Mouse (Mus musculus) layer of hippocampus, postnatal 14 days (tissue): ENCODE data around the gene Tbxa2r. TPM values are rescaled to one million over a fixed set of nuclear protein-coding genes. Genes with fewer than 3 reads are reported as not detected.

Source experiments
- DNase-seq, 2 experiments: peaks; one replicate each; pipeline ENCODE4 v3.0.0; 2021 to 2022; ENCODE audit warnings: low spot score in 2 of 2, mixed read lengths in 1 of 2
- long read RNA-seq, 2 experiments: library from polyadenylated mRNA; stranded (forward); transcript quantifications; one replicate each; pipeline ENCODE4 v2.0.0; 2021
- total RNA-seq, 2 experiments: library from RNA; stranded (reverse); gene quantifications; 2 replicates each; pipeline ENCODE4 v1.2.3; 2021

Gene Tbxa2r
- total RNA-seq = 1 to 10 TPM; 1.8 to 2.2 TPM
- long read RNA-seq, experiment 1, partial matches to known transcripts = 1 of 2 reads
- long read RNA-seq, experiment 1, other reads (novel, unspliced or antisense) = 0 of 2 reads
- long read RNA-seq, experiment 2, partial matches to known transcripts = 2 of 2 reads
- long read RNA-seq, experiment 2, other reads (novel, unspliced or antisense) = 0 of 2 reads

DNA sequence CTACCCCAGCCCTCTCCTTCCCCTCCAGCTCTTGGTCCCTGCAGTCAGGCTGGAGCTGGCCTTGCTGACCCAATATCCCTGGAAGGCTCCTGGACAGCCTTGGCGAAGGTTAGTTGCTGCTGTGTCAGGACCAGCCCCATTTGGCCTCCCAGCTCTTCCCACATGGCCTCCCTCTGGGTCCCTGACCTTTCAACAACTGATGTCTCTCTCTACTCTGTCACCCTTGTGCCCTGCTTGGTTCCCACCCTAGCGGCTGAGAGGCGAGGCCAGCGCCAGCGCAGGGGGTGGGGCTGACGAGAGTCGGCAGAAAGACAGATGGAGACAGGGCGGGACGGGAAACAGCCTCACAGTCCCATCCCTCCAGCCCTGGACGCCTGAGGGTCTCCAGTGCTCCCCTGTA is at the start of gene Tbxa2r:
Tbxa2r (plus strand) TSS at position 346 of the 400 bp plus-strand sequence.
- no peak for DNase-seq

DNA sequence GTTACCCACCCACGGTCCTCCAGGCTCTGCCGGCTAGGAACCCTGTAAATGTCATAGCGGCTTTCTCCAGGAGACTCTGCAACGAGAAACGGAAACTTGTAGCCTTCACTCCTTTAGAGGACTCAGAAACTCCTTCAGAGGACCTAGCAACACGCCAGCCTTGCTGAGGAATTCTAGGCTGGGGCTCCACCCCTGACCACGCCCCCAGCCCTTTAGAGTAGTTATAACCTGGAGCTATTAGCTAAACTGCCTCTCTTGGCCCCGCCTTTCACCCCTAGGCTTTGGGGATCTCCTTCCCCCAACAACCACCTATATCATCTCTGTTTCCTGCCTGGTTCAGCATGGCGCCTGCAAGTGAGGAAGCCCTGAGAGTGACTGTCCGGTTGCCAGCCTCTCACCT is 49.0 kb upstream of the Tbxa2r start:
- no peak for DNase-seq

DNA sequence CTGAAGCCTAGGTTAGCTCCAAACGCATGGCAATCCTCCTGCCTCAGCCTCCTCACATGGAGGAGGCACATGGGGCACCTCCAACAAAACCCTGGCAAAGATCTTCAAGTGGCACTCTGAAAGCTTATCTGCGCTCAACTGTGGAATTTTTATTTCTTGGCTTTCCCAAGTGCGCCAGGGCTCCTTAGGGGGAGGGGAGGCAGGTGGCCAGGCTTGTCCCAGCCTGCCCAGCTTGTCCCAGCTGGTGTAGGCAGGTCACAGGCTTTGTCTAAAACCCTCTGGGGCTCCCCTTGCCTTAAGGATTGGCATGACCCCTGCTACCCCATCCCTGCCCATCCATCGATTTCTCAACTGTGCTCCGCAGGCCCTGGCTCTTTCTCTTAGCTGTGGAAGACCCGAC is 44.3 kb upstream of the Tbxa2r start:
- no peak for DNase-seq

DNA sequence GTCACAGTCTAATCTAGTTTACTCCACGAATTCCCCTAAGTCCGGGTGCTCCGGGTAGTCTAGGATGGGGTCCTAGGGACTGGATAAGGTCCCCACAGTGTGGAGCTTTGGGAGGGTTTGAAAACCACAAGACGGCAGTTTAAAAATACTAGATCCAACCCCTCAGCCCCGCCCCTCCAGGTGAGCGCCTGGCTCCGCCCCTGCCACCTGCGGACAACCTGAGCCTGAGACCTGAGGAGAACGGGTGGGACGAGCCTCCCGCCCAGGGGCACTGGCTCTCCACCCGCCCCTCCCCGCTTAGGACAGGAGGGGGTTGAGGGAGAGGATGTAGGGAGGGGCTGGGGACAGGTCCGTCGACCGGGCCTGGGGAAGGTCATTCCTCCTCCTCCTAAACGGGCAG is 43.8 kb upstream of the Tbxa2r start:
- no peak for DNase-seq

DNA sequence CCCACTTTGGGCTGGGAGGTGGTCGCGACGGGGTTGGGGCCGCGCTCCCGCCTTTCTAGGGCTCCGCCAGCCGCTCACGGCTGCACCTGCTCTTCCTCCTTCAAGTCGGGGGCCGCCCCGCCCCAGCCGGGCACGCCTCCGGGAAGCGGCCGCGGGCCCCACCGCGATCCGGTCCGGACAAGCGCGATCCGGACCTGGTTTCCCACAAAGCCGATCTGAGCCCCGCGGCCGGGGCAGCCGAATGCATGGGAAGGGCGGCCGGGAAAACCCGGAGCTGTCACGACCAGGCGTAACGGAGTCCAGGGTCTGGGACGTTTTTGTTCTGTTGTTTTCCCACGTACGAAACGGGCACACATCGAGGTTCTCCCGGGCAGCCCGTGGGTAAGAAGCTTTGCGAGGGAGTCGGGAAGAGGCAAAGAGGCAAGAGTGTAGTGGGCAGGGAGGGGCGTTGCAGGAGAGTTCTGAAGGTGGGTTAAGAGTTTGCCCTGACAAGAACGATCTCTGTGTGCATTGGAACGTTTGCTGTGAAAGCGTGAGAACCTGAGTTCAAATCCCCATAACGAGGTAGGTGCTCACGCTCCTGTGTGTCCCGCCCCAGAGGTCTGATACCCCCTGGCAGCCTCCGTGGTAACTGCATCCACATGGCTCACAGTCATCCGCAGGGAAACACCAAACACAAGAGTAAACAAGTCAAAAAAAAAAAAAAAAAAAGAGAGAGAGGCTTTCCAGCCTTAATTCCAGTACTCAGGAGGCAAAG is 42.7 kb upstream of the Tbxa2r start:
- peak; percentile 81 to 84 for DNase-seq

DNA sequence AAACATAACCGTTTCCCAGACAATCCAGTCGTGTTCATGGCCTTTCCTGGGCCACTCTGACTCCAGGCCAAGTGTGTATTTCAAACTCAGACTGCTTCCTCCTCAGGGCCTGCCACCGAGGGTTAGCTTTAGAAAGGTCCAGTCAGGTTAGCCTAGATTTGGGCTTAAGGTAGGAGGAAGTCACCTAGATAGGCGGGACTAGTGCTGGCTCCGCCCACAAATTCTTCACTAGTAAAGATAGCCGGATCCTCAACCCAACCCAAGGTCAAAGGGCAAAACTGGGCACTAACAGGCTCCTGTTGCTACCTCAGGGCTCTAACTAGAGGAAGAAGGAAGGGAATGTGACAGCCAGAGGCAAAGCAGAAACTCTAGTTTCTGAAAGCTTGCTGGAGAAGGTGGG is 41.9 kb upstream of the Tbxa2r start:
- DNase-seq = no peak

DNA sequence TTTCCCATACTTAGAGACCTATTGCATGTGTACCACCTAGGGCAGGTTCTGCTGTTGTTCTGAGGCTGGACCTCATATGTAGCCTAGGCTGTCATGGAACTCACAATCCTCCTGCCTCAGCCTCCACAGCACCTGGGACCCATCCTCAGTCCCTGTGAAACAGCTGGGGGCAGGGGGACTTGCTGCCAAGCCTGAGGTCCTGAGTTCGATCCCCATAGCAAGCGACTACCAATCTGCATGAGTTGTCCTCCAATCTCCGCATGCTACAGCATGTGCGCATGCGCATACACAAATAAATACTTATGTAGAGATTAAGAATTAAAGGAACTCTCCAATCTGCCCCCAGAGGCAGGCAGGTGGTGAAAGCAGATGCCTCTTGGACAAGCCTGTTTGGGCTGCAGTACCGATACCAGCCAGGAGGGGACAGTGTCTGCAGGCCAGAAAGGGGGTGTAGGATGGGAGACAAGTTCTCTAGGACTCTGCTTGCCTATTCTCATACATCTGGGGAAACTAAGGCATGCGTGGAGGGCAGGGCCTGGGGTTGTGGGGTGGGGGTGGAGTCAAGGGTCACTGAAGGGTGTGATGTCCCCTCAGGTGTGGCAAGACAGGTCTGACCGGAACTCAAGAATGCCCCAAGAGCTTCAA is 40.9 kb upstream of the Tbxa2r start:
- DNase-seq = no peak

DNA sequence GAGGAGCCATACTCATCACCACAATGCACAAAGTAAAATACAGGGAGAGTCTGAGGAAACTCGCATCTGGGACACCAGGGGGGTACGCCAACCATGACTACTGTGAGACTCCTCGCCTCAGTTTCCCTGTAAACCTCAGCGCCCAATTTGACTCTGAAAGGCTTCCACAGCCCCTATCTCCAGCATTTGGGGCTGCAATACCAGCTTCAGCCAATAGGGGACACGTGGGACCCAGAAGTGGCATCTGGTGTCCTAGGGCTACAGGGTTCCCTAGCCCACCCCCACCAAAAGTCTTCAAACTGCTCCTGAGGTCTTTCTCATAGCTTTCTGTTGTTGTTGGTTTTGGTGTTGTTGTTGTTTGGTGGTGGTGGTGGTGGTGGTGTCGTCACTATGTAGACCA is 39.9 kb upstream of the Tbxa2r start:
- no peak for DNase-seq

DNA sequence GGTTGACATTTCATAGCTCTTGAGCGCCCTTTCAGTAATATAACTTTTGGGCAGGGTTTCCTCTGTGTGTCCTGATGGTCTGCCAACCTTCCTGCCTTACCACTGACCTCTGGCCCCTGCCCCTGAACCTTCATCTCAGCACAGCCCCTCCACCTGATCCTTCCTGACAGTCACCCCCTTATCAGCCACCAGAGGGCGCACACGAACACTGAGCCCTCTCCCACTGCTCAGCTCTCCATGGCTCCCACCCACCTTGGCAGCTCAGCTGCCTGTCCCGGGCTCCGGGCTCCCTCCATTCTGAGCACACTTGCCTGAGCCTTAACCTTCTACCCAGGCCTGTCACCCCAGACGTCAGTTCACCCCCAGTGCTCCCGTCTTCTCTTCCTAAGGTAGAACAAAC is 39.3 kb upstream of the Tbxa2r start:
- DNase-seq = peak in 1 of 2 experiments; percentile 70

DNA sequence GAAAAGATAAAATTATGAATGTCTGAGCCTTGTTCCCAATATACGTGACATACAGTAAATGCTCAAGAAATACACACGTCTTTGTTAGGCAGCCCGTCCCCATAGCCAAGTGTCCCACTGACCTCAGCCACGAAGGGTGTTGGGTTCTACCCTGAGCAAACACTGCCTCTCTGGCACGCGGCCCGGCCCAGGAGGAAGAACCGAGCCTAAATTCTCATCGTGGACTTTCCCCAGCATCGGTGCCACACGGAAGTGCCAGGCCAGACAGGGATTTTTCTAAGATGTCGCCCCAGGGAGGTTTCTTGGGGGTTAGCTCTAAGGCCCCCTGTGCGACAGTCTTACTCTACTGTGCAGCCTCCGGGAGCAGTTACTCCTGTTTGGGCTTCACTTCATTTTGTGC is 38.7 kb upstream of the Tbxa2r start:
- DNase-seq = no peak

DNA sequence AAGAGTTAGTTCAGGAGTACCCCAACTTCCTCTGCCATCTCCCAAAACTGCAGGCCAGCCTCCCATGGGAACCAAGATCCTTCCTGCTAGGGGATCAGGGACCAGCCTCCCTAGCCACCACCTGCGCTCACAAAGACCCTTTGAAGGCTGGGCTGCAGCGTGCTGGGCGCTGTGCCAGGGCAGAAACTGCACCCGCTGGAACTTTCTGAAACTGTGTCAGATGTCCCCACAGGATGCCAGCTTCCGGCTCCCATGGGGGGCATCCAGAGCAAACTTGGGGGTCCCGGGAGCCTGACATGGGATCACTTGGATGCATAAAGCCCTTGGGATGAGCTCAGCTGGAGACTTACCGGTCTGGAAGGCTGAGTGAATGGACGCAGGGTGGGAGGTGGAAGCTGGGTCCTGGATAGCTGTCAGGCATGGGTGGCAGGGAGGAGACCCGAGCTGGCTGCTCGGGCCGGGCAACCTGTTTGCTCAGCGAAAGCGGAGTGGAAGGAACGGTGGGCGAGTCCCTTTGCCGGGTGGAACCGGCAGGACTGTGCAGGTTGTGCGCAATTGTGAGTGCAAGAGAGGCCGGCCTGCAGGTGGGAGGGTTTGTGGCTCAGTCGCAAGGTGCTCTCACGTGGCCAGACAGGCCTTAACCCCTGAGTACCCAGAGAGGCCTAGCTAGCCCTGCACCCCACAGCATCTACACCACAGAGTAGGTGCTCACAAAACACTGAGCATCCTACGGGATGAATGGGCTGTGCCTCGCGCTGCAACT is 37.7 kb upstream of the Tbxa2r start:
- DNase-seq = no peak

DNA sequence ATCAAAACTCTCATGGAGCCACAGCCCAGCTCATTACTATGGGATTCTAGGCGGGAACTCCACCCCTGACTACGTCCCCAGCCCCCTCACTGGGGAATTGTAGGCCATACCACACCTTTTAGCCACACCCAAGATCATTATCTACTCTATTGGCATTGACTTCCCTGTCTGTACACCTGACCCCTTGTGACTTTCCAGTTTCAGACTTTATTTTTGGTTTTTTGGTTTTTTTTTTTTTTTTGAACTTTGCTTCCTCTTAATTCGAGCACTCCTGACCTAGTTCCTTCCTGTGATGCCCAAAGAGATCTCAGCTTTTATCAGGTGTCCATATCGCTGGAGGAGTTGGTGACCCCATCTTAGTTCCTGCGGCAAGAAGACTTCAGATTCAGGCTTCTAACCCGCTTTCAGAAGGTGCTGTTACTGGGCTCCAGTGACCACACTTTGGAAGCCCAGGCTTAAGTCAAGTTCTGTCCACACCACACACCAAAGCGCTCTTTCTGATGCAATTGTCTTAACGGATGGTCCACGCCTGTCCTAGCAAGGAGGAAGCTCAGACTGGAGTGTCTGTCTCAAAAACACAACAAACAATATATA is 36.9 kb upstream of the Tbxa2r start, which contains the start of gene Tjp3:
Tjp3 (minus strand) TSS at position 71 of the 594 bp plus-strand sequence.
- DNase-seq = no peak

DNA sequence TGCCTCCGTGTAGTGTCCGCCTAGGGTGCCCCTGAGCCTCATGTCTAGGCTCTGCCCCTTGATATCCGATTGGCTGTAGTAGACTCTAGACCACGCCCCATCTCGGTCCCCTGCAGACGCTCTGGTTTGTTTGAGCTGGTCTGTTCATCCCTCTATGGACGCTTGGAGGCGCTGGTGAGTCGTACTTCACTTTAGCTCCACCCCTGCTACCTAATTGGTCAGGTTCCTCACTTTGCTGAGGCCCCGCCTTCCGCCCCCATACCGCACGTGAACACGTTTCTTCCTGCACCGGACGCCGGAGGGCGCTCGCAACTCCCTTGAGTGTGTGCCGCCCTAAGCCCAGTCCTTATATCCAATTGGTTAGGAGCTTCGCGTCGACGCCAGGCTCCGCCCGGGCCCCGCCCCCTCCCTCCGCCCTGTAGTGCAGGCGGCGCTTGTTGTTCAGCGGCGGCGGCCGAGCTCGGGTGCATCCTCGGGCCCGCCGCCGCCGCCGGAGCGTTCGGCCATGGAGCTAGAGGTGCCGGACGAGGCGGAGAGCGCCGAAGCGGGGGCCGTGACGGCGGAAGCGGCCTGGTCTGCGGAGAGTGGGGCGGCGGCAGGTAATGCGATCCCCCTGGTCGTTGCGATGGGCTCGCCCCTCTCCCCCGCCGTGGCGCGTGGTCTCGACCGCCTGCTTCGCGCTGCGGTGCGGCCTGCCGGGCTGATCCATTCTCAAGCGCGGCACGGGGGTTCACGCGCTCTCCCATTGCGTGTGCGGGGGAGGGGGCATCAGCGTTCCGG is 35.8 kb upstream of the Tbxa2r start, which contains the start of gene Pip5k1c:
Pip5k1c (plus strand) TSS at position 410 of the 780 bp plus-strand sequence.
- peak; percentile 99 to 100 for DNase-seq

DNA sequence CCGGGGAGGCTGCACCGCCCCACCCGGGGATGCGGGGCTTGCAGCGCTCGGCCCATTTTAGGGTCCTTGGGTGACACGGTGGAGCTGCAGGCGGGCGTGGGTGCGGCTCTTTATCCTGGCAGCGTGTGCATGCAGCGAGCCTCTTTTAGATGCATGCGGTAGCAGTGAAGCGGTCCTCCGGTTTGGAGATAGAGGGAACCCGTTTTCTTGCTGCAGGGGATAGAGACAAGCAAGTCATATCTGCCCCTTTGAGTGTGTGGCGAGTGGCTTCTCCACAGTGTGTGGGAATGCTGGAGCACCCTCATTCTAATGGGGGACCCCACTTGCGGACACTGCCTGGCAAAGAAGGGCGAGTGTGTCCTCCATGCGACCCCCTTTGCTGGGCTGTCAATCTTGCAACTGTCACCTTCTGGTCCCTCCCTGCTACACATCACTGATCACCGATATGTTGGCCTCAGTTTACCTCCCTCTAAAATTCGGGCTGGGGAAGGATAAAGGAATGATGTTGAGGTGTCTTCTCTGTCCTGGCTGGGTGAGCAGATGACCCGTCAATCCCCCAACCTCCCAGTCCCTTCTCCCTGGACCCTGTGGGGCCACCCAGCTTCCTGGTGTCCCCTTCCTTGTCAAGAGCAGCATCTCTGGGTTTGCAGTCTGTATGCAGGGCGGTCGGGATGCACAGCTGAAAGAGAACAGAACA is 35.0 kb upstream of the Tbxa2r start:
- DNase-seq = no peak

DNA sequence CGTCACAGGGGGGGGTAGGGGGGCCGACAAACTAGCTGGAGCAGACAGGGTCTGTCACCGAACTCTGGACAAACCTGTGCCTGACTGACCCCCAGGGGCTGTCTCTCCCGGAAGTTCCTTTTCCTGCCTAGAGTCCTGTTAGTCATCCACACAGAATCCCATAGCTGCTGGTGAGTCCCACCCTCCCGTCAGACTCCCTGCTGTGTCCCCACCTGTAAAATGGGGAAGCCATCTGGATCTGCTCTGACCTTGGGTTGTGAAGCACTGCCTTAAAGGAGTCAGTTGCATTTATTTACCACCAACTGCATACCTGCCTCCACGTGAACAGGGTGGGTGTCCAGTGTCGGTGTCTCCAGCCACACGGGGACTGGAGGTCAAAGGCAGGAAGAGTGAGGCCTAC is 34.1 kb upstream of the Tbxa2r start:
- no peak for DNase-seq

DNA sequence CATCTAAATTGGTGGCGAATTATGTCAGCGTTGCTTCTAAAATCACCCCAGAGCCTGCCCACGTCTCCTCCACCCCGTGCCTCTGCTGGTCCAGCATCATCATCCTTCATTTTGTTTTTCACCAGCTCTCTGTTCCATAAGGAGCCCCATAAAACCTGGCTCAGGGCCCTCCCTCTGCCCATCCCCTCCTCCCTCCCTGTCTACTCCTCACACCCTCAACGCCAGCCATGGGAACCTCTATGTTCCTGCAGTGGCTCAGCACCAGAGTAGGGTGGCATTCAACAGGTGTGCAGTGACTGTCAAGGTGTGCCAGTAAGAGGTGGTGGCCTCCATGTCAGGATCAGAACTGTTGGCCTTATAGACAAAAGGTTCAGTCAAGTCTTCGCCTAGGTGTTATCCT is 33.3 kb upstream of the Tbxa2r start:
- no peak for DNase-seq

DNA sequence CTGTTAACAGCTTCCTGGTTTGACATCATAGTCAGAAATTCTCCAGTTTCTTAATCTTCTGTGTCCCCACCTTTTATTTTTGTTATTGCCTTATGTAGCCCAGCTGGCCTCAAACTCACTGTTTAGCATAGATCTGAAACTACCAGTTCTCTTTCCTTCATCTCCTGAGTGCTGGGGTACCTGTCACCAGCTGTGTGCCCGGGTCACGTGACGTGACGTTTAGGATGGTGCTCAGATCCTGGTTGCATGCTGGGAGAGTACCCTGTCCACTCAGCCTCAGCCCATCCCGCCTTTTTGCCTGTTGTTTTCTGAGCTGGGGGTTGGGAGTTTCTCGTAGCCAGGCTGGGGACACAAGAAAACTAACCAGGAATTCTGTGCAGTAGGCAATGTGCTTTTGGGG is 31.3 kb upstream of the Tbxa2r start:
- DNase-seq = no peak

DNA sequence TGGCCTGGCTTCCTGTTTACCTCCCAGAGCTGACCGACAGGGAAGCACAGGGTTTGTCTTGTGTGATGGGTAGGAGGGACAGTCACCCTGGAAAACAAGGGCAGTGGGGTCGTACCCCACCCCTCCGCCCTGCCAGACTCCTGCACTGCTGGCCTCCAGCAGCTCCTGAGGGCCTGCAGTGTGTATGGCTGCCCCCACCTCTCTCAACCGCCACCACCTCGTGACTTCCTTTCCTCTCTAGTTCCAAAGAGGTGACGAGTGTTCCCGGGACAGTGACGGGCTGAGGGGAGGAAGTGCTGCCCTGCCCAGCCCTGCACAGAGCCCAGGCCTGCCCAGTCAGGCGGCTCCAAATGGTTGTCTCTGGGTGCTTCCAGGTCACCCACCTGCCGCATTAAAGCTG is 30.7 kb upstream of the Tbxa2r start:
- DNase-seq = no peak

DNA sequence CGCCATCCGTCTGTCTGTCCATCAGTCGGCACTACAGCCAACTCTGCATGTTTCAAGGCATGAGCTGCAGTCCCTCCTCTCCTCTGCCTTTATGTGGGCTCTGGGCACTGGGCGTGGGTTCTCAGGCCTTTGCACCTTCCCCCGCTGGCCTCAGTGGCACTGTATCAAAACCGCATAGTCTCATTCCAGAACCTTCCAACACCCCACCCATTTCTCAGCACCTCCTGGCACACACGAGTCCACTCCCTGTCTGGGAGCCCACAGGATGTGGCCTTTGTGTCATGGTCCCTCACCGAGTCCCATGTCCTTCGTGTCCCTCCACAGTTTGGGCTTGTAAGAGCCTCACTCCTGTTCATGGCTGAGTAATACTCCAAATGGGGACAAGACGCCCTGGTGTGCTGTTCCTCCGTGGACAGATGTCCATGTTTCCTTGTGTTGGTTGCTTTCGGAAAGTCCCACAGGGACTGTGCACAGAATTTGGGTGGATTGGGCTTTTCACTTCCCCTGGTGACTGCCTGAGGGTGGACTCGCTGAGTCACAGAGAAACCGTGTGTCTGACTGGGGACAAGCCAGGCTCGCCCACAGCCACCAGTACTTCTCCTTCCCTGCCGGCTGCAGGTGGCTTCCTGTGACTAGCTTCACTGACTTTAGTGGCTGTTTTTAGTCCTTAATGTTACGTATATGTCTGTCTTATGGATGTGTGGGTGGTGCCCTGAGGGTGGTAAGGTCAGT is 30.0 kb upstream of the Tbxa2r start:
- no peak for DNase-seq
